Mouse (Mus musculus): ENCODE results near the gene Ganab.
"Not testable (repeated sequence)": the region's sequence is repeated elsewhere in the genome, so short reads cannot be mapped to it uniquely, and the experiment has no call there.

The Ganab gene

GRCm38 (mm10) chr19:8888511-8889385, 9.1 kb upstream of the Ganab start, which contains the start of the genes 1810009A15Rik and Gm49416:
TSS of gene 1810009A15Rik (plus strand) at chr19:8888853.
TSS of gene Gm49416 (plus strand) at chr19:8888926.
- peak; percentile 88 to 93 for DNase-seq (ENCODE audit: low spot score in 2 of 2)

GRCm38 (mm10) chr19:8892829-8893766, 4.8 kb upstream of the Ganab start, which contains the start of gene Ints5:
TSS of gene Ints5 (plus strand) at chr19:8893005.
- DNase-seq (ENCODE audit: low spot score in 2 of 2): peak; percentile 80 to 83

- DNase-seq (ENCODE audit: low spot score in 2 of 2): no peak
Measured at GRCm38 (mm10) chr19:8895397-8895960, 2.4 kb upstream of the Ganab start.

GRCm38 (mm10) chr19:8896231-8896630, 1.6 kb upstream of the Ganab start:
- DNase-seq (ENCODE audit: low spot score in 2 of 2): not testable (repeated sequence)

- peak in 1 of 2 experiments; percentile 16 for DNase-seq (ENCODE audit: low spot score in 2 of 2)
Measured at GRCm38 (mm10) chr19:8897211-8897864, 533 bp upstream of the Ganab start.

GRCm38 (mm10) chr19:8898576-8898975, 705 bp downstream of the Ganab start:
- DNase-seq (ENCODE audit: low spot score in 2 of 2): no peak

GRCm38 (mm10) chr19:8899079-8899478, 1.2 kb downstream of the Ganab start:
- DNase-seq (ENCODE audit: low spot score in 2 of 2): no peak

- no peak for DNase-seq (ENCODE audit: low spot score in 2 of 2)
Measured at GRCm38 (mm10) chr19:8903412-8903811, 5.5 kb downstream of the Ganab start.

GRCm38 (mm10) chr19:8908531-8908930, 10.7 kb downstream of the Ganab start:
- DNase-seq (ENCODE audit: low spot score in 2 of 2): no peak

- no peak for DNase-seq (ENCODE audit: low spot score in 2 of 2)
Measured at GRCm38 (mm10) chr19:8911810-8912209, 13.9 kb downstream of the Ganab start.

GRCm38 (mm10) chr19:8914212-8914611, 16.3 kb downstream of the Ganab start:
- DNase-seq (ENCODE audit: low spot score in 2 of 2): no peak

- no peak for DNase-seq (ENCODE audit: low spot score in 2 of 2)
Measured at GRCm38 (mm10) chr19:8919000-8919399, 21.1 kb downstream of the Ganab start.

GRCm38 (mm10) chr19:8919684-8920072, 21.8 kb downstream of the Ganab start:
- DNase-seq (ENCODE audit: low spot score in 2 of 2): no peak

GRCm38 (mm10) chr19:8920073-8920736, 22.3 kb downstream of the Ganab start, which contains the start of gene B3gat3:
TSS of gene B3gat3 (plus strand) at chr19:8920374.
- DNase-seq (ENCODE audit: low spot score in 2 of 2): peak; percentile 76 to 85

- DNase-seq (ENCODE audit: low spot score in 2 of 2): no peak
Measured at GRCm38 (mm10) chr19:8920836-8921291, 23.0 kb downstream of the Ganab start.

GRCm38 (mm10) chr19:8921741-8922140, 23.9 kb downstream of the Ganab start:
- no peak for DNase-seq (ENCODE audit: low spot score in 2 of 2)

- no peak for DNase-seq (ENCODE audit: low spot score in 2 of 2)
Measured at GRCm38 (mm10) chr19:8926766-8927165, 28.9 kb downstream of the Ganab start.

GRCm38 (mm10) chr19:8927891-8928525, 30.1 kb downstream of the Ganab start:
- DNase-seq (ENCODE audit: low spot score in 2 of 2): no peak

GRCm38 (mm10) chr19:8928689-8929223, 30.9 kb downstream of the Ganab start:
- no peak for DNase-seq (ENCODE audit: low spot score in 2 of 2)
